In the genomic region with DNA sequence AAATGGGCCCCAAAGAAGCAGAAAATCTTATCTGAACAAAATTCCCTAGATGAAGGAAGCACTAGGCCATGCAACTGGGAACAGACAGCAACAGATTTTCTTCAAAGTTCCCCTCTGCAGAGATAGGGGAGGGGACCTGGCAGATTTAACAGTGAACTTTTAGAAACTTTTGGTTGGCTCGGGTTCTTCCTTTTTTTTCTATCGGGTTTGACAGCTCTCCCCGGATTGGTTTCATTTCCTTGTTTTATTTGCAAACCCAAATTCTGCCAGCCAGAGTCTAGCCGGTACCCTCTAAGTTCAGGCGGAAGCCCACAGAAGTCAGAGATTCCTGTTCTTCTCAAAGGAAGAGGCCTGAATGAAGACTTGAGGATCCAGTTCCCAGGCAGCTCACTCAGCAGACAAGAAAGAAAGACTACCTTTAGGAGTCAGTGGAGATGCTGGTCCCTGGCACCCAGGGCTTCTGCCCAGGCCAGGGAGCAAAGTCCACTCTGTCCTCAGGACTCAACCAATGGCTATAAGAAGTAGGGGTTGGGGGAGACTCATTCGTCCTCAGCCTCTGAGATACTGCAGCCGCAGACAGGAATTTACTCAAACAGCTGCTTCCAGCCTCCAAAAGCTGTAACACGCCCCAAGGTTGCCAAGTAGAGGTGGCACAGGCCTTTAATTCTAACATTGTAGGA, we compare ENCODE assay signal across 15 mouse cellular contexts. TPM values are rescaled to one million over a fixed set of nuclear protein-coding genes. Genes with fewer than 3 reads are reported as not detected.
A peak's percentile ranks its signal among the peaks of the same experiment; 100 is the strongest.
DNase-seq lines count a peak whose midpoint lies in the region; ATAC-seq and TF ChIP-seq lines count a peak whose summit lies in the region.
"Had no signal": no experiment of that assay in that cellular context is flagged by ENCODE, and none has a peak within 500 bp of the region (broad histone marks: within the 10 kb centered on the region; RNA-seq: fewer than 3 reads in every experiment).

No protein-coding gene starts in this region.

- H3K4me2 ChIP-seq in intestine, embryonic 15.5 days (replicated peaks): no peak overlapping the region
- H3K4me2 ChIP-seq: embryonic facial prominence, embryonic 13.5 days had no signal

- no peaks in the 10 kb centered on the region for H3K9me3 ChIP-seq in ES-E14 (ENCODE audit: control insufficient read depth, insufficient read depth, low read depth, low read length)
- no peaks in the 10 kb centered on the region for H3K9me3 ChIP-seq in intestine, embryonic 15.5 days
- H3K9me3 ChIP-seq: embryonic facial prominence, embryonic 13.5 days had no signal

- H3K4me1 ChIP-seq in ES-E14 (ENCODE audit: control insufficient read depth in 2 of 2, insufficient read depth in 2 of 2, low read length in 2 of 2, poor library complexity in 1 of 2): peaks cover 0 to 6% of the 10 kb centered on the region in 2 experiments; a peak in 2 of 4 replicates
- peaks cover 12% of the 10 kb centered on the region; the same call in 1 of the 2 replicates for H3K4me1 ChIP-seq in intestine, embryonic 15.5 days (replicated peaks)

- ATAC-seq in intestine, embryonic 15.5 days: no peak
- ATAC-seq: forebrain, postnatal 0 days; intestine, embryonic 16.5 days had no signal

- H3K27me3 ChIP-seq in intestine, embryonic 15.5 days (replicated peaks): no peaks in the 10 kb centered on the region
- H3K27me3 ChIP-seq: embryonic facial prominence, embryonic 13.5 days had no signal

- 72% methylated on average over 8 of the region's 8 CpGs for WGBS in intestine, embryonic 15.5 days

- no peaks in the 10 kb centered on the region for H3K36me3 ChIP-seq in ES-E14 (ENCODE audit: control insufficient read depth, insufficient read depth, low read length, poor library complexity, severe bottlenecking)
- no peaks in the 10 kb centered on the region for H3K36me3 ChIP-seq in intestine, embryonic 15.5 days
- H3K36me3 ChIP-seq: embryonic facial prominence, embryonic 13.5 days had no signal

- H3K4me3 ChIP-seq in ES-E14 (ENCODE audit: insufficient read depth in 1 of 2, low read depth in 1 of 2, low read length in 2 of 2, poor library complexity in 1 of 2, severe bottlenecking in 1 of 2): no peak overlapping the region
- H3K4me3 ChIP-seq in intestine, embryonic 15.5 days (replicated peaks): no peak overlapping the region
- H3K4me3 ChIP-seq: embryonic facial prominence, embryonic 13.5 days; heart, adult 2 months had no signal

- DNase-seq in layer of hippocampus, adult 9-10 months (ENCODE audit: low spot score): peak; percentile 20
- DNase-seq in layer of hippocampus, adult 8-10 months (ENCODE audit: low spot score in 2 of 2): no peak
- DNase-seq in ES-E14 (ENCODE audit: low read depth, low spot score): no peak
- peak; percentile 31 for DNase-seq in c-Kit-positive CD71-negative TER-119-negative erythroid progenitor cells, embryonic 14.5 days (ENCODE audit: low read depth)
- peak; percentile 34 to 54 for DNase-seq in monocyte, adult 2 months (ENCODE audit: low read depth in 1 of 2, low spot score in 2 of 2)
- DNase-seq in thymus, postnatal 0 days (ENCODE audit: low spot score): no peak
- DNase-seq in adrenal gland, postnatal 36 days: no peak
- DNase-seq: adrenal gland, adult 2 months; cerebellum, adult 2 months; forebrain, postnatal 0 days; right cerebral cortex, adult 18-20 months had no signal

- in situ Hi-C loops in ES-E14 (cut with MboI; ENCODE audit: low sequenced_read_pairs in 2 of 2, unreplicated experiment in 2 of 2): no loop called here

- no peak overlapping the region for H3K27ac ChIP-seq in ES-E14 (ENCODE audit: insufficient read depth, low read depth, low read length, poor library complexity, severe bottlenecking)
- no peak overlapping the region for H3K27ac ChIP-seq in intestine, embryonic 15.5 days
- H3K27ac ChIP-seq: embryonic facial prominence, embryonic 13.5 days; heart, adult 2 months had no signal

- H3K9ac ChIP-seq in ES-E14 (ENCODE audit: insufficient read depth, low read depth, low read length, poor library complexity, severe bottlenecking): 0 out of 2 replicates have a peak overlapping the region, but pooled peaks have one; percentile 28
- no peak overlapping the region for H3K9ac ChIP-seq in intestine, embryonic 15.5 days
- H3K9ac ChIP-seq: embryonic facial prominence, embryonic 13.5 days; forebrain, postnatal 0 days had no signal

TF ChIP-seq in ES-E14, 5 proteins besides CTCF, POLR2A, EP300 and RAD21:
- TF ChIP-seq MAFK (IDR thresholded peaks at IDR 0.05; ENCODE audit: insufficient read depth, low read depth, low read length) (no peak), ZC3H11A (IDR thresholded peaks at IDR 0.05; ENCODE audit: borderline replicate concordance, low read depth, low read length) (no peak), CHD2 (IDR thresholded peaks at IDR 0.05; ENCODE audit: low read depth, low read length) (no peak), HCFC1 (IDR thresholded peaks at IDR 0.05; ENCODE audit: borderline replicate concordance, insufficient read depth, low read length) (no peak)

RNA-seq across cellular contexts. Expression of gene Agps, which starts 2.9 kb away (rescaled TPM):
- 10 to 100 TPM; 35.6 to 42.7 (median 37.3) TPM for total RNA-seq in layer of hippocampus, adult 8-10 months (2022)
- 74.6 and 101 TPM in 2 replicates for total RNA-seq in ES-E14 (2012; rRNA removed)
- 29.3 and 32.9 TPM in 2 replicates for polyA plus RNA-seq in intestine, embryonic 15.5 days (2015; fragmentation: Nextera tagmentation; extraction: Ambion mirVana)
- polyA plus RNA-seq in thymus, postnatal 0 days (2015; fragmentation: Nextera tagmentation; extraction: Ambion mirVana): 19.0 and 20.8 TPM in 2 replicates
- total RNA-seq in adrenal gland, postnatal 36 days (2021): 10 to 100 TPM; 41.1 to 44.8 TPM

Comparison
In these comparisons a context has a peak if more than half of its experiments do, and no peak if none do; other contexts are left out.
1. DNase-seq: peak in layer of hippocampus, adult 9-10 months (single experiment), c-Kit-positive CD71-negative TER-119-negative erythroid progenitor cells, embryonic 14.5 days (single experiment) and monocyte, adult 2 months (2 of 2); none in layer of hippocampus, adult 8-10 months (0 of 2), ES-E14 (single experiment), thymus, postnatal 0 days (single experiment) and adrenal gland, postnatal 36 days (0 of 2).